Mouse (Mus musculus): ENCODE results near the gene St8sia6.
"Not testable (repeated sequence)": the region's sequence is repeated elsewhere in the genome, so short reads cannot be mapped to it uniquely, and the experiment has no call there.

Gene St8sia6

GRCm38 (mm10) chr2:13793969-13794363 lies at the start of gene St8sia6:
TSS of gene St8sia6 (minus strand) at chr2:13794064.
- no peak for DNase-seq (ENCODE audit: low read depth, low spot score)

- DNase-seq (ENCODE audit: low read depth, low spot score), result no peak
Observed at GRCm38 (mm10) chr2:13836310-13836709, 42.4 kb upstream of the St8sia6 start.

- peak; percentile 6 for DNase-seq (ENCODE audit: low read depth, low spot score)
Observed at GRCm38 (mm10) chr2:13834989-13835388, 41.1 kb upstream of the St8sia6 start.

- no peak for DNase-seq (ENCODE audit: low read depth, low spot score)
Observed at GRCm38 (mm10) chr2:13816645-13817044, 22.8 kb upstream of the St8sia6 start.

GRCm38 (mm10) chr2:13808593-13808992 lies 14.7 kb upstream of the St8sia6 start:
- DNase-seq (ENCODE audit: low read depth, low spot score), result no peak

GRCm38 (mm10) chr2:13808008-13808407 lies 14.1 kb upstream of the St8sia6 start:
- no peak for DNase-seq (ENCODE audit: low read depth, low spot score)

GRCm38 (mm10) chr2:13806120-13806519 lies 12.3 kb upstream of the St8sia6 start:
- no peak for DNase-seq (ENCODE audit: low read depth, low spot score)

- DNase-seq (ENCODE audit: low read depth, low spot score), result no peak
Observed at GRCm38 (mm10) chr2:13800639-13801038, 6.8 kb upstream of the St8sia6 start.

GRCm38 (mm10) chr2:13794446-13794845 lies 582 bp upstream of the St8sia6 start:
- DNase-seq (ENCODE audit: low read depth, low spot score), result no peak

- DNase-seq (ENCODE audit: low read depth, low spot score), result peak; percentile 63
Observed at GRCm38 (mm10) chr2:13793054-13793968, 553 bp downstream of the St8sia6 start.

- peak; percentile 6 for DNase-seq (ENCODE audit: low read depth, low spot score)
Observed at GRCm38 (mm10) chr2:13792256-13793005, 1.4 kb downstream of the St8sia6 start.

- DNase-seq (ENCODE audit: low read depth, low spot score), result no peak
Observed at GRCm38 (mm10) chr2:13791598-13791997, 2.3 kb downstream of the St8sia6 start.

- no peak for DNase-seq (ENCODE audit: low read depth, low spot score)
Observed at GRCm38 (mm10) chr2:13789365-13789764, 4.5 kb downstream of the St8sia6 start.

GRCm38 (mm10) chr2:13786577-13787168 lies 7.2 kb downstream of the St8sia6 start:
- no peak for DNase-seq (ENCODE audit: low read depth, low spot score)

- DNase-seq (ENCODE audit: low read depth, low spot score), result not testable (repeated sequence)
Observed at GRCm38 (mm10) chr2:13785992-13786391, 7.9 kb downstream of the St8sia6 start.

GRCm38 (mm10) chr2:13785247-13785646 lies 8.6 kb downstream of the St8sia6 start:
- no peak for DNase-seq (ENCODE audit: low read depth, low spot score)

GRCm38 (mm10) chr2:13784448-13784847 lies 9.4 kb downstream of the St8sia6 start:
- no peak for DNase-seq (ENCODE audit: low read depth, low spot score)

- DNase-seq (ENCODE audit: low read depth, low spot score), result no peak
Observed at GRCm38 (mm10) chr2:13777032-13777431, 16.8 kb downstream of the St8sia6 start.

GRCm38 (mm10) chr2:13776453-13776852 lies 17.4 kb downstream of the St8sia6 start:
- no peak for DNase-seq (ENCODE audit: low read depth, low spot score)

GRCm38 (mm10) chr2:13775056-13775455 lies 18.8 kb downstream of the St8sia6 start:
- DNase-seq (ENCODE audit: low read depth, low spot score), result no peak

- no peak for DNase-seq (ENCODE audit: low read depth, low spot score)
Observed at GRCm38 (mm10) chr2:13768524-13768923, 25.3 kb downstream of the St8sia6 start.

Data from mesoderm, embryonic 11.5 days (tissue).